Mouse (Mus musculus) brain, embryonic 18.5 days (tissue): ENCODE results near the gene Drd2.

Experiments used
- DNase-seq: peaks from one replicate; pipeline ENCODE4 v3.0.0-alpha.2; 2012; ENCODE audit warnings: low read depth, low spot score

Gene Drd2

DNA sequence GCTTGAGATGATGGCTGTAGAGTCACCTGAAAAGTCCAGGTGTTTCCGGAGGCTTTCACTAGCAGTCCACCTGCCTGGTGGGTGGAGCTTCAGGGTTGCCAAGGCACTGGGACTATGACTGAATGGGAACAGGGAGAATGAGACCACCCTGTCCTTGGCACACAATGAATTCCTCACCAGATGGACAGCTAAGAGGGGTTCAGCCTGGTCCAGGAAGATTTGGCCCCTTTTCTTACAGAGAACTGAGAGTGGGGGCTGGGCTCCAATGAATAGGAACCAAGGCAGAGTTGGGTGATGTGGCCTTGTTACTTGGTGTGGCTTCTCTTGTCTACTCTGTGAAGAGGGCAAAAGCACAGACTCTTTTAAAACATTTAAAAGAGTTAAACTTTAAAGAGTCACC lies 112.0 kb downstream of the Drd2 start:
- DNase-seq, result no peak

DNA sequence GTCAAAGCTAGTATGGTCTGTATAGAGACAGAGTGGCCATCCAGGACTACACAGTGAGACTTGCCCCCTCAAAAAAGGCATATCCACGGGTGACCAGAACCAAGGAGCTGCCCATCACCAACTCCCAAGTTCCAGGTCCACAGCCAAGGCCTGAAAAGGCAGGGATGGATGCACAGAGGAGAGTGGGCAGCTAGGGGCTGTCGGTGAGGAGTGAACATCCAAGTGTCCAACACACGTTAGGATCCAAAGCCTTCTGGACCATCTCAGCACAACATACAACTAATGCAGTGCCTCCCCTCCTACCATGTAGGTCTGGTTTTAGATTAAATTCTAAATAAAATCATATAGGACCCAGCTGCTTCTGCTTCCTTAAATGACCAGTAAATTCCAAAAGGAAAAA lies 115.7 kb downstream of the Drd2 start:
- DNase-seq, result no peak
